Mouse (Mus musculus) C2C12 (cell line): ENCODE results near the gene Hspa4. TPM values are rescaled to one million over a fixed set of nuclear protein-coding genes. Genes with fewer than 3 reads are reported as not detected.
"Not testable (repeated sequence)": the region's sequence is repeated elsewhere in the genome, so short reads cannot be mapped to it uniquely, and the experiment has no call there.

Source experiments
- H3K27me3 ChIP-seq: one replicate; pipeline ENCODE4 v1.6.1; 2011; ENCODE audit not compliant: control insufficient read depth, insufficient read depth, insufficient read length
- H3K36me3 ChIP-seq: one replicate; pipeline ENCODE4 v1.6.1; 2011; ENCODE audit not compliant: control insufficient read depth, insufficient read depth
- H3K4me3 ChIP-seq: one replicate; pipeline ENCODE4 v1.5.1; 2011; ENCODE audit warnings: mild to moderate bottlenecking, control low read depth; ENCODE audit not compliant: poor library complexity, insufficient read depth, severe bottlenecking
- H3K79me2 ChIP-seq: one replicate; pipeline ENCODE4 v1.6.1; 2011; ENCODE audit not compliant: control insufficient read depth, insufficient read depth
- H3K79me3 ChIP-seq: one replicate; pipeline ENCODE4 v1.6.1; 2011; ENCODE audit warnings: low read depth, control low read depth
- H3ac ChIP-seq: one replicate; pipeline ENCODE3; 2011; ENCODE audit warnings: low read depth; ENCODE audit not compliant: control insufficient read depth, insufficient read length
- CEBPB ChIP-seq: IDR thresholded peaks from one replicate; pipeline ENCODE4 v1.6.1; 2011; ENCODE audit warnings: low read depth, mild to moderate bottlenecking, control low read depth, moderate library complexity
- CTCF ChIP-seq: IDR thresholded peaks from one replicate; pipeline ENCODE4 v1.5.1; 2011; ENCODE audit not compliant: control insufficient read depth, insufficient read depth, insufficient read length
- FOSL1 ChIP-seq: IDR thresholded peaks from one replicate; pipeline ENCODE4 v1.8.0; 2011; ENCODE audit warnings: mild to moderate bottlenecking, low read length; ENCODE audit not compliant: poor library complexity, insufficient read depth, severe bottlenecking
- MAX ChIP-seq: IDR thresholded peaks from one replicate; pipeline ENCODE4 v1.6.1; 2011; ENCODE audit warnings: mild to moderate bottlenecking, control low read depth
- MYOD1 ChIP-seq: IDR thresholded peaks from one replicate; pipeline ENCODE4 v1.6.1; 2011; ENCODE audit warnings: low read depth; ENCODE audit not compliant: control insufficient read depth, insufficient read length
- MYOG ChIP-seq: IDR thresholded peaks from one replicate; pipeline ENCODE4 v1.6.1; 2011; ENCODE audit not compliant: control insufficient read depth, insufficient read length; ENCODE audit errors: extremely low read depth
- USF1 ChIP-seq: IDR thresholded peaks from one replicate; pipeline ENCODE4 v1.6.1; 2011; ENCODE audit warnings: low read depth, mild to moderate bottlenecking, control low read depth, moderate library complexity
- polyA plus RNA-seq: library from polyadenylated mRNA; unstranded; fragments of >200 nt; fragmentation: generic; extraction: Trizol; gene quantifications from one replicate; pipeline ENCODE4 v1.2.1, GENCODE M21; 2012; ENCODE audit warnings: missing spikeins

The Hspa4 gene
- polyA plus RNA-seq, 1 experiment: 112 TPM

DNA sequence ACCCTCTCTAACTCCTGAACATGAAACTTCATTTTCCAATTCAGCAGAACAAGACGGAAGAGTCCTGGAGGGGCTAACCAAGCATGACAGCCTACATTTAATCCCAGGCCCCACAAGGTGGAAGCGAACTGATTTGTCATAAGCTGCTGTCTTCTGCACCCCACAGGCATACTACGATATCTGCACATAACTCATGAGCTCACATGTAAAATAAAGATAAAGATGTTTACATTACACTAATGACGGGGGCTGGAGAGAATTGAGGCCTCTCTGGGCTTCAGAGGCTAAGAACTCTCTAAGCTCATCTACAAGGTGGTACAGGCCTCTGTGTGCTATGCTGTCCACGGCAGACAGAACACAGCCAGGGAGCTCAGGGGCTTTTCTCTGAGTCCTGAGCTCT, 5.8 kb downstream of the Hspa4 start:
- H3K27me3 ChIP-seq: no peaks in the 10 kb centered on the region
- TF ChIP-seq MYOD1 (no peak), MAX (no peak), MYOG (no peak), CEBPB (no peak), USF1 (no peak), CTCF (no peak), FOSL1 (no peak)
- peaks cover 99% of the 10 kb centered on the region for H3K79me3 ChIP-seq
- peaks cover 92% of the 10 kb centered on the region for H3K36me3 ChIP-seq
- no peak overlapping the region for H3ac ChIP-seq
- no peak overlapping the region for H3K4me3 ChIP-seq
- peaks cover 100% of the 10 kb centered on the region for H3K79me2 ChIP-seq

DNA sequence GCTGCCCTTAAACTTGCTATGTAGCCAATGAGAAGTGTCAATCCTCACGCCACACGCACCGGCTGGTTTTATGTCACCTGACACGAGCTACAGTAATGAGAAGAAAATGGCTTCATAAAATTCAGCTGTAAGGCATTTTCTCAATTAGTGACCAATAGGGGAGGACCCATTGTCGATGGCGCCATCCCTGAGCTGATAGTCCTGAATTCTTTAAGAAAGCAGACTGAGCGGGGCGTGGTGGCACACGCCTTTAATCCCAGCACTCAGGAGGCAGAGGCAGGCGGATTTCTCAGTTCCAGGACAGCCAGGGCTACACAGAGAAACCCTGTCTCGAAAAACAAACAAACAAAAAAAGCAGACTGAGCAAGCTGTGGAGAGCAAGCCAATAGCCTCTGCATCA, 9.4 kb downstream of the Hspa4 start:
- H3K27me3 ChIP-seq: no peaks in the 10 kb centered on the region
- H3ac ChIP-seq: no peak overlapping the region
- peaks cover 100% of the 10 kb centered on the region for H3K79me2 ChIP-seq
- peaks cover 88% of the 10 kb centered on the region for H3K79me3 ChIP-seq
- H3K4me3 ChIP-seq: no peak overlapping the region
- no peak for TF ChIP-seq MAX
- peaks cover 96% of the 10 kb centered on the region for H3K36me3 ChIP-seq

DNA sequence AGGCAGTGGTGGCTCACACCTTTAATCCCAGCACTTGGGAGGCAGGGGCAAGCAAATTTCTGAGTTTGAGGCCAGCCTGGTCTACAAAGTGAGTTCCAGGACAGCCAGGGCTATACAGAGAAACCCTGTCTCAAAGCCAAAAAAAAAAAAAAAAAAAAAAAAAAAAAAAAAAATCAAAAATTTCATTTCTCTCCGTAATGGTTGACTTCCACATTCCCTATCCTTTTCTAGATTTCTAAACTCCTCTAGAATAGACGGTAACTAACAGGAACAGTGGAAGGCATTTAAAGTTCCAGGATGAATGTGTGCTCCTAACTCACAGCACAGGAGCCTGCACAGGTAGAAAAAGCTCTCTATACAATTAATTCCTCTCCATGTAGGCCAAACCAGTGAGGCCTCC, 10.1 kb downstream of the Hspa4 start:
- H3ac ChIP-seq, H3K4me3 ChIP-seq, H3K27me3 ChIP-seq: not testable (repeated sequence)
- H3K79me3 ChIP-seq: peaks cover 84% of the 10 kb centered on the region
- H3K79me2 ChIP-seq: peaks cover 100% of the 10 kb centered on the region
- H3K36me3 ChIP-seq: peaks cover 96% of the 10 kb centered on the region

DNA sequence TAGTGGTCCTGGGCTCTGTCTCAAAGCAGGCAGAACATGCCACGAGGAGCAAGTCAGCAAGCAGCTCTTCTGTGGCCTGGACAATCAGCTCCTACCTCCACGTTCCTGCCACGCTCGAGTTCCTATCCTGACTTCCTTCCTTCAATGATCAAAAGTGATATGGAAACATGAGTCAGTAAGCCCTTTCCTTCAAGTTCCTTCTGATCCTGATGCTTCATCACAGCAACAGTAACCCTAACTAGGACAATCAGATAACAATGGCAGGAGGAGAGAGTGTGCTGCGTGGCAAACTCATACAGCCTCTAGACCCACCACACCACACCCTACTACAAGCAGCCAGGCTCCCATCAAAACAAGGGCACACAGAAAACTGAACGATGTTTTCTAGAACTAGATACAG, 14.4 kb downstream of the Hspa4 start:
- no peak for TF ChIP-seq MAX
- TF ChIP-seq CEBPB: no peak
- no peak for TF ChIP-seq USF1
- Histone ChIP-seq H3K79me3 (peaks cover 70% of the 10 kb centered on the region), H3K27me3 (no peaks in the 10 kb centered on the region), H3ac (no peak overlapping the region), H3K4me3 (no peak overlapping the region), H3K79me2 (peaks cover 100% of the 10 kb centered on the region), H3K36me3 (peaks cover 100% of the 10 kb centered on the region)

- H3K79me2 ChIP-seq: peaks cover 88% of the 10 kb centered on the region
- no peak overlapping the region for H3ac ChIP-seq
- H3K4me3 ChIP-seq: no peak overlapping the region
- H3K36me3 ChIP-seq: peaks cover 95% of the 10 kb centered on the region
- TF ChIP-seq CTCF (no peak), MAX (no peak), CEBPB (no peak), MYOD1 (no peak), FOSL1 (no peak), MYOG (no peak), USF1 (no peak)
- peaks cover 68% of the 10 kb centered on the region for H3K79me3 ChIP-seq
- no peaks in the 10 kb centered on the region for H3K27me3 ChIP-seq
Observed at GRCm38 (mm10) chr11:53278411-53278810, 21.8 kb downstream of the Hspa4 start.

- Histone ChIP-seq H3ac (no peak overlapping the region), H3K36me3 (peaks cover 95% of the 10 kb centered on the region), H3K79me2 (peaks cover 62% of the 10 kb centered on the region), H3K79me3 (peaks cover 47% of the 10 kb centered on the region), H3K27me3 (no peaks in the 10 kb centered on the region), H3K4me3 (no peak overlapping the region)
- TF ChIP-seq MAX: no peak
- TF ChIP-seq FOSL1: no peak
- TF ChIP-seq MYOG: no peak
- no peak for TF ChIP-seq MYOD1
- TF ChIP-seq USF1: no peak
- TF ChIP-seq CEBPB: no peak
- TF ChIP-seq CTCF: no peak
Observed at GRCm38 (mm10) chr11:53275358-53275757, 24.9 kb downstream of the Hspa4 start.

GRCm38 (mm10) chr11:53273313-53273712, 26.9 kb downstream of the Hspa4 start:
- peaks cover 28% of the 10 kb centered on the region for H3K79me3 ChIP-seq
- H3K27me3 ChIP-seq: no peaks in the 10 kb centered on the region
- peaks cover 95% of the 10 kb centered on the region for H3K36me3 ChIP-seq
- no peak overlapping the region for H3ac ChIP-seq
- H3K79me2 ChIP-seq: peaks cover 42% of the 10 kb centered on the region
- H3K4me3 ChIP-seq: no peak overlapping the region
- no peak for TF ChIP-seq FOSL1
- no peak for TF ChIP-seq CTCF
- TF ChIP-seq USF1: no peak
- no peak for TF ChIP-seq MYOG
- TF ChIP-seq CEBPB: no peak
- TF ChIP-seq MYOD1: no peak
- no peak for TF ChIP-seq MAX
